Mouse (Mus musculus) megakaryocyte-erythroid progenitor cell, adult 5 weeks (primary cell): ENCODE data around the gene Olfr399. TPM values are rescaled to one million over a fixed set of nuclear protein-coding genes. Genes with fewer than 3 reads are reported as not detected.

Experiments used
- polyA plus RNA-seq: library from polyadenylated mRNA; stranded (reverse); fragments of >175 nt; gene quantifications from 2 replicates; pipeline ENCODE4 v1.2.3, GENCODE M21; 2012

Gene Olfr399
- polyA plus RNA-seq = not detected in 2 replicates

DNA sequence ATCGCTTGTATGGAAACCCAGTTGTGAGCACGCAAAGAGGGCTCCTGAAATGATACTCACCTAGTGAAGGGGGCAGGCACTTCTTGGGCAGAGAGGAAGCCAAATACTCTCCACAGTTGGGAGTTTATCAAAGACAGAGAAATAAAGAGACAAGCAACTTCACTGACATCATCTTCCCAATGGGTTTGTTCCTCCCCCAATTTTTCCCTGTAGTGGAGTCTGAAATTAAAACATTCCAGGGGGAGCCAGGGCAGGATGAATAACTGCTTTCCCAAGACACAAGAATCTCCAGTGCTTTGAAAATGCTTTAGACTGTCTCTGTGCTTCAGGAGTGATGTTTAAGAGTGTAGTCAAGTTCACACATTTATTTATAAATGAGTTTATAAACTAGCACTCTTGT lies at the start of gene Olfr399, which contains the start of gene Olfr139:
Gene Olfr399, minus strand, starts transcription at position 165 of the 400 bp plus-strand sequence.
Gene Olfr139, minus strand, starts transcription at position 101 of the 400 bp plus-strand sequence.

DNA sequence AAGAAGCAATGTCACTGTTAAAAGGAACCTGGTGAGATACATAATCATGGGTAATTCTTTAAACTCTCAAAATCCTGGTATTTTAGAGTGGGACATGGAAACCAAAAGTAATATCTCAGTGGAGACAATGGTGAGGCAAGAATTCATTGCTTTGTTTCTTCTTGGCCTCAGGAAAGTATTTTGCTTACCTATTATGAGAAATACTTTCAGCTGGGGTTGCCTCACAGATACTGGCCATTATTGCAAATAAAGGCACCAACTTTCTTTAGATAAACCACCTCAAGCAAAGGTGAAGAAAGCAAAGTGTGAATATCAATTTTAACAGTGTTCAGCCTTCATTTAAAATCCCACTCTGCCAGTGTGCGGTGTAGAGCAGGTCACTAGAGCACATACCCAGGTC lies 13.2 kb upstream of the Olfr399 start, which contains the start of gene Zfp616:
Gene Zfp616, plus strand, starts transcription at position 301 of the 400 bp plus-strand sequence.

Other genes starting within 250 kb of the Olfr399 start
- gene Olfr392, start 239.6 kb downstream of the Olfr399 start, polyA plus RNA-seq = not detected in 2 replicates
- not detected in 2 replicates for gene Olfr393, start 205.2 kb downstream of the Olfr399 start, polyA plus RNA-seq
- not detected in 2 replicates for gene Olfr394, start 165.8 kb downstream of the Olfr399 start, polyA plus RNA-seq
- gene Olfr395, start 147.3 kb downstream of the Olfr399 start, polyA plus RNA-seq = not detected in 2 replicates
- not detected in 2 replicates for gene Olfr23, start 119.9 kb downstream of the Olfr399 start, polyA plus RNA-seq
- not detected in 2 replicates for gene Olfr397, start 95.8 kb downstream of the Olfr399 start, polyA plus RNA-seq
- gene Olfr398, start 66.2 kb downstream of the Olfr399 start, polyA plus RNA-seq = 0.02 TPM in 1 of 2 replicates, not detected in the other
- not detected in 2 replicates for gene Olfr139, start 64 bp downstream of the Olfr399 start, polyA plus RNA-seq
- not detected in 2 replicates for gene Zfp616, start 13.3 kb upstream of the Olfr399 start, polyA plus RNA-seq
- gene Olfr401, start 57.1 kb upstream of the Olfr399 start, polyA plus RNA-seq = not detected in 2 replicates
- not detected in 2 replicates for gene Olfr402, start 96.9 kb upstream of the Olfr399 start, polyA plus RNA-seq
- not detected in 2 replicates for gene Olfr403, start 129.6 kb upstream of the Olfr399 start, polyA plus RNA-seq
- not detected in 2 replicates for gene Olfr43, start 154.8 kb upstream of the Olfr399 start, polyA plus RNA-seq
- gene Olfr406, start 203.2 kb upstream of the Olfr399 start, polyA plus RNA-seq = not detected in 2 replicates
- gene Olfr59, start 227.1 kb upstream of the Olfr399 start, polyA plus RNA-seq = not detected in 2 replicates